Mouse (Mus musculus) heart, embryonic 15.5 days (tissue): ENCODE results near the gene Prss16. TPM values are rescaled to one million over a fixed set of nuclear protein-coding genes. Genes with fewer than 3 reads are reported as not detected.

Experiments used
- ATAC-seq: fragments of 200-750 bp; cut with Nextera tagmentation; replicated peaks from 2 replicates; pipeline ENCODE4 v1.8.0; 2017; ENCODE audit warnings: low read depth, moderate TSS enrichment; ENCODE audit not compliant: insufficient number of reproducible peaks, insufficient read depth, low FRiP score
- H3K27ac ChIP-seq: fragments of 300-500 bp; sonication (generic); 2 replicates; pipeline ENCODE4 v1.5.1; 2015; ENCODE audit warnings: mild to moderate bottlenecking, inconsistent platforms
- H3K27me3 ChIP-seq: fragments of 300-500 bp; sonication (generic); 2 replicates; pipeline ENCODE4 v1.6.1; 2015; ENCODE audit warnings: inconsistent platforms
- H3K36me3 ChIP-seq: fragments of 300-500 bp; sonication (generic); 2 replicates; pipeline ENCODE4 v1.6.1; 2015; ENCODE audit warnings: mild to moderate bottlenecking, inconsistent platforms
- H3K4me1 ChIP-seq: fragments of 300-500 bp; sonication (generic); replicated peaks from 2 replicates; pipeline ENCODE4 v1.6.1; 2015; ENCODE audit warnings: inconsistent platforms
- H3K4me2 ChIP-seq: fragments of 300-500 bp; sonication (generic); 2 replicates; pipeline ENCODE4 v1.6.1; 2015; ENCODE audit warnings: inconsistent platforms, mild to moderate bottlenecking, moderate library complexity
- H3K4me3 ChIP-seq: fragments of 300-500 bp; sonication (generic); 2 replicates; pipeline ENCODE4 v1.5.1; 2015; ENCODE audit warnings: mild to moderate bottlenecking, inconsistent platforms
- H3K9ac ChIP-seq: fragments of 300-500 bp; sonication (generic); 2 replicates; pipeline ENCODE4 v1.6.1; 2015; ENCODE audit warnings: mild to moderate bottlenecking, inconsistent platforms
- H3K9me3 ChIP-seq: fragments of 300-500 bp; sonication (generic); replicated peaks from 2 replicates; pipeline ENCODE4 v1.6.1; 2016; ENCODE audit warnings: inconsistent platforms
- WGBS: fragments of 180-500 bp; shearing (Covaris S2); methylation state at CpG from one replicate; pipeline ENCODE4 v1.1.7; 2015; ENCODE audit warnings: mixed read lengths; 5-methylcytosine and 5-hydroxymethylcytosine counted together
- polyA plus RNA-seq: library from polyadenylated mRNA; unstranded; fragments of >200 nt; fragmentation: Nextera tagmentation; extraction: Ambion mirVana; gene quantifications from 2 replicates; pipeline ENCODE4 v1.2.1, GENCODE M21; 2015

Gene Prss16
- polyA plus RNA-seq, 1 experiment from 2014 or later: 9.5 TPM

GRCm38 (mm10) chr13:22001823-22002222 is 7.7 kb downstream of the Prss16 start:
- no peaks in the 10 kb centered on the region for H3K36me3 ChIP-seq
- WGBS: 21% methylated on average over 5 of the region's 5 CpGs
- no peak for ATAC-seq
- H3K27ac ChIP-seq: no peak overlapping the region
- no peak overlapping the region for H3K4me2 ChIP-seq
- H3K9me3 ChIP-seq: no peaks in the 10 kb centered on the region
- peaks cover 22% of the 10 kb centered on the region for H3K4me1 ChIP-seq
- no peak overlapping the region for H3K9ac ChIP-seq
- peaks cover 99% of the 10 kb centered on the region for H3K27me3 ChIP-seq
- H3K4me3 ChIP-seq: no peak overlapping the region

DNA sequence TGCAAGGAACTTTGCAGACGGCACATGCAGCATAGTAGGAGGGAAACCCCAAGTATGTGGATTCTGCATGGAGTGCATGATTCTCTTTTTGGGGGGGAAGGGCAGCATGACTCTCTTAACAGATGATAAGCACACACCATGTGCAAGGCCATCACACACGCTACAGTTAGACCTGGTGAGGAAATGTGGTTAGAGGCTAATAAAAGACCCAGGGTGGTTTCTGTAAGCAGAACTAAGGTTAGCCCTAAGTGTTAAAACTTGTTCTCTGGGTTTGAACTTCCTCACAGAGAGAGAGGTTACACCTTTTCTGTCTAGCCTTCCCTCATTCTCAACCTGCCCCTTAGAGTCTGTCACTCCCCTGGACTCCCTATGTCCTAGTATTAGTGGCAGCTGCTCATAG is 8.2 kb downstream of the Prss16 start:
- 53% methylated on average over 2 of the region's 2 CpGs for WGBS
- ATAC-seq: no peak
- Histone ChIP-seq H3K4me1 (peaks cover 18% of the 10 kb centered on the region), H3K27ac (no peak overlapping the region), H3K36me3 (no peaks in the 10 kb centered on the region), H3K4me3 (no peak overlapping the region), H3K27me3 (peaks cover 98% of the 10 kb centered on the region), H3K4me2 (no peak overlapping the region), H3K9me3 (no peaks in the 10 kb centered on the region), H3K9ac (no peak overlapping the region)

DNA sequence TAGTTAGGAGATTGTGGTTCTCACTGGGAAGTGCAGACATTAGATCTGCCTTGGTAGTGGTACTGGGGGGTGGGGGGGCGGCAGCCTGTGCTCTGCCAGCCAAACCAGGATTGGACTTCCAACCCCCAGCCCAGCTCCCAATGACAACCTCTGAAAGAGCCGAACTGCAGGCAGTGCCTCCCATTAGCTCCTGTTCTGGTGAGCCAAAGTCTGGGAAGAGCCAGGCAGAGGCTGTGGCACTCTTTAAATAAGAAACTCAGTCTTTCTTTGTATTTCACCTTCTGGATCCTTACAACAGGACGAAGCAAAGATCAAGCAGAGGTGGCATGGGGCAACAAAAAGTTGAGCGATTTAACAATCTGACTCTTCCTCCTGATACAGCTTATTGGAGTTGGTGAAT is 10.4 kb downstream of the Prss16 start:
- H3K27ac ChIP-seq: no peak overlapping the region
- ATAC-seq: no peak
- H3K36me3 ChIP-seq: no peaks in the 10 kb centered on the region
- H3K27me3 ChIP-seq: peaks cover 85% of the 10 kb centered on the region
- H3K4me3 ChIP-seq: no peak overlapping the region
- 41% methylated on average over 4 of the region's 4 CpGs for WGBS
- peaks cover 19% of the 10 kb centered on the region for H3K4me1 ChIP-seq
- H3K9me3 ChIP-seq: no peaks in the 10 kb centered on the region
- no peak overlapping the region for H3K9ac ChIP-seq
- no peak overlapping the region for H3K4me2 ChIP-seq

DNA sequence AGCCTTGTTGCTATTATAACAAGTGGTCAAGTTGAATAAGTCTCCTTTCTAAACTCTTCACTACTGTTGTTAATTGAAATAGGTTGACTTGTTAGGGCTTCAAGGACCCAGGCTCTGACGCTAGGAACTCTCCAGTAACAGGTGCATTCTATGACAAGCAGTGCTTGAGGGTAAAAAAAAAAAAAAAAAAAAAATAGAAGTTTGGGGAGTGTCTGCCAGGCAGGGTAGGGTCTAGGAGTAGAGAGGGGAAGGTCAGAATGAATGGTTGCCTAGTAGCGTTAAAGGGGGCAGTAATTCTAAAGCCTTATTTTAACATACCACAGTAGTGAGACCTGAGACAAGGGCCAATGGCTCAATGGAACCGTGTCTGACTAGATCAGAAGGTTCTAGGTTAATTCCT is 11.1 kb downstream of the Prss16 start:
- Histone ChIP-seq H3K27me3 (peaks cover 81% of the 10 kb centered on the region), H3K9me3 (no peaks in the 10 kb centered on the region), H3K9ac (no peak overlapping the region), H3K27ac (no peak overlapping the region), H3K4me1 (peaks cover 19% of the 10 kb centered on the region), H3K4me3 (no peak overlapping the region), H3K4me2 (no peak overlapping the region), H3K36me3 (no peaks in the 10 kb centered on the region)
- ATAC-seq: no peak
- 42% methylated on average over 3 of the region's 3 CpGs for WGBS

DNA sequence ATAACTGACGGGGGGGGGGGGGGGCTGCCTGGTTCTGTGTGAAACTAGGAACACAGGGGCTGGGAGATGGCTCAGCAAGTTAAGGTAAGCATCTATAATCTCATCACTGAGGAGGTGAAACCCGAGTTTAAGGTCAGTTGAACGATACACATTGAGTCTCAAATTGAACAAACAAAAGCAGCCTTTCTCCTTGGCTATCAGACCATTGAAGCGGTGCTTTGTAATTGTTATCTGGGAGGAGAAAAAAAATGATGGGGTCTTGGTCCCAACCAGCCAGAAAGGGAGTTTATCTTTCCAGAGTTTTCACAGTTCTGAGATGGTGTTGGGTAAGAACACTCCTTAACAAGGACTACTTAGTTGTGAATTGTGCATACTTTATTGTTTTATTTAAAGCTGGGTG is 11.7 kb downstream of the Prss16 start:
- H3K4me3 ChIP-seq: peak overlapping the region; percentile 35; the same call in 1 of the 2 replicates
- no peaks in the 10 kb centered on the region for H3K9me3 ChIP-seq
- no peaks in the 10 kb centered on the region for H3K36me3 ChIP-seq
- H3K27me3 ChIP-seq: peaks cover 78% of the 10 kb centered on the region
- 12% methylated on average over 4 of the region's 4 CpGs for WGBS
- peaks cover 19% of the 10 kb centered on the region for H3K4me1 ChIP-seq
- no peak overlapping the region for H3K9ac ChIP-seq
- peak overlapping the region; percentile 62; the same call in 1 of the 2 replicates for H3K4me2 ChIP-seq
- ATAC-seq: no peak
- H3K27ac ChIP-seq: no peak overlapping the region

DNA sequence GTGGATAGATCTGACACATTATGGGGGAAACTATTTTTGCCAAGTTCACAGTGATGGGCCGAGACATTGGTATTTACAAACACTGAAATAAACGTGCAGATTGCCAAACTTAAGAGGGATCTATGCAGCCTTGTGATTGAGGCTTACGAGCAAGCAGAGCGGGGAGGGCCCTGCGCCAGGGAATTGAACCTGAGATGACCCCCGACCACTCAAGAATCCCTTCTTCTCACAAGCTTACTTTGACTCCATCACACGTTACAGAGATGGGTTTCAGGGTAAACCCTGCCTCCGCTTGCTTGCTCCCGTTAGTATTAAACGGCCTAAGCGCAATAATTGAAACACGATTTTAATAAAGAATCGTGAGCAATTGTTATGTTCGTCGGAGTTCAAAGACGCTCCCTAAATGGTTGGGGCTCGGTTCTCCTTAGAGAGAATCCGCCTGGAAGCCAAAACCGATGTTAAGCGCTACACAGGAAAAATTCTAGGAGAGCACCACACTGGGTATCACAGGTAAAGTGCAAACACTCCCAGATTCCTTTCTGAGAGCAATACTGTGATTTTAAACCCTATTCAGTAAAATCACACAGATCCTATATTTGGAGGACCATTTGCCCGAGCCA is 12.2 kb downstream of the Prss16 start:
- H3K9me3 ChIP-seq: no peaks in the 10 kb centered on the region
- peaks cover 19% of the 10 kb centered on the region for H3K4me1 ChIP-seq
- H3K4me3 ChIP-seq: peak overlapping the region; percentile 35
- no peak overlapping the region for H3K9ac ChIP-seq
- ATAC-seq: no peak
- peak overlapping the region; percentile 62 for H3K4me2 ChIP-seq
- no peak overlapping the region for H3K27ac ChIP-seq
- peaks cover 75% of the 10 kb centered on the region for H3K27me3 ChIP-seq
- WGBS: 4% methylated on average over 21 of the region's 21 CpGs
- H3K36me3 ChIP-seq: no peaks in the 10 kb centered on the region

GRCm38 (mm10) chr13:21996840-21997185 is 12.7 kb downstream of the Prss16 start:
- Histone ChIP-seq H3K4me1 (peaks cover 19% of the 10 kb centered on the region), H3K9me3 (no peaks in the 10 kb centered on the region), H3K4me2 (peak overlapping the region; percentile 62), H3K9ac (no peak overlapping the region), H3K27me3 (peaks cover 70% of the 10 kb centered on the region), H3K4me3 (peak overlapping the region; percentile 35), H3K36me3 (no peaks in the 10 kb centered on the region), H3K27ac (no peak overlapping the region)
- ATAC-seq: no peak
- WGBS: 2% methylated on average over 13 of the region's 13 CpGs

GRCm38 (mm10) chr13:21996101-21996839 is 13.3 kb downstream of the Prss16 start:
- WGBS: 3% methylated on average over 12 of the region's 12 CpGs
- no peak overlapping the region for H3K27ac ChIP-seq
- H3K27me3 ChIP-seq: peaks cover 65% of the 10 kb centered on the region
- no peak for ATAC-seq
- H3K4me1 ChIP-seq: peaks cover 19% of the 10 kb centered on the region
- no peaks in the 10 kb centered on the region for H3K9me3 ChIP-seq
- H3K4me2 ChIP-seq: peak overlapping the region; percentile 62
- H3K4me3 ChIP-seq: peak overlapping the region; percentile 50
- H3K36me3 ChIP-seq: no peaks in the 10 kb centered on the region
- no peak overlapping the region for H3K9ac ChIP-seq

DNA sequence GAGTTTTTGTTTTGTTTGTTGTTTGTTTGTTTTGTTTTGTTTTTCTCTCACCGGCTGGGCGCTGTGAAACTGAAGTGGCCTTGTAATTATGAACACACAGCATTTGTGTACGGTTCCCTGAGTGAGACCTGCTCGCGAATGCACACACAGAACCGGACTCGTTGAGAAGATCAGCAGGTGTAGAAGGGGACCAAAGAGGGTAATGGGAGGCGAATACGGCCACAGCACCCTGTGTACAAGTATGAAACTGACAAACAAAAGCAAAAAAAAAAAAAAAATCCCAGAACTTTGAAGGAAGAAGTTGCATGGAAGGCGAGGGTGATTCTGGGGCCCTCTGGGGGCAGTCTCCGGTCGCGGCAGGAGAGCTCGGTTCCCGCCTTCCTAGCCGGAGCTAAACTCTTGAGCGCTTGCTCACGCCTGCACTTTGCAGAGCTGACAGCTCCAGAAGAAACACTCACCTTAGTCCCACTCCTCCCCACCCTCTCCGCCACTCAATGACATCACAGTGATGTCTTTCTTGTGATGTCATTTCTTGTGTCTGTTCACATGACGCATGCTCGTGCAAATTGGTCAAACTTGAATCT is 14.1 kb downstream of the Prss16 start:
- WGBS: under 1% methylated on average over 21 of the region's 21 CpGs
- peaks cover 57% of the 10 kb centered on the region for H3K27me3 ChIP-seq
- H3K9ac ChIP-seq: peak overlapping the region; percentile 34; the same call in 1 of the 2 replicates
- ATAC-seq: 0 out of 2 replicates have a peak, but pooled peaks have one; percentile 31
- peak overlapping the region; percentile 50 for H3K4me3 ChIP-seq
- peak overlapping the region; percentile 62 for H3K4me2 ChIP-seq
- peaks cover 19% of the 10 kb centered on the region for H3K4me1 ChIP-seq
- no peaks in the 10 kb centered on the region for H3K9me3 ChIP-seq
- H3K27ac ChIP-seq: no peak overlapping the region
- no peaks in the 10 kb centered on the region for H3K36me3 ChIP-seq

- peaks cover 52% of the 10 kb centered on the region for H3K27me3 ChIP-seq
- no peaks in the 10 kb centered on the region for H3K9me3 ChIP-seq
- H3K4me3 ChIP-seq: peak overlapping the region; percentile 50
- H3K9ac ChIP-seq: no peak overlapping the region
- no peaks in the 10 kb centered on the region for H3K36me3 ChIP-seq
- H3K4me2 ChIP-seq: peak overlapping the region; percentile 62
- H3K27ac ChIP-seq: no peak overlapping the region
- no peak for ATAC-seq
- 5% methylated on average over 8 of the region's 8 CpGs for WGBS
- H3K4me1 ChIP-seq: peaks cover 19% of the 10 kb centered on the region
Observed at GRCm38 (mm10) chr13:21994896-21995295, 14.6 kb downstream of the Prss16 start.

- ATAC-seq: no peak
Observed at GRCm38 (mm10) chr13:21993957-21994738, 15.4 kb downstream of the Prss16 start.

More at GRCm38 (mm10) chr13:21993957-21994738, 15.4 kb downstream of the Prss16 start:
- Histone ChIP-seq H3K27ac (no peak overlapping the region), H3K4me1 (peaks cover 19% of the 10 kb centered on the region), H3K36me3 (no peaks in the 10 kb centered on the region), H3K4me2 (peak overlapping the region; percentile 62), H3K9ac (no peak overlapping the region), H3K9me3 (no peaks in the 10 kb centered on the region), H3K4me3 (no peak overlapping the region), H3K27me3 (peaks cover 44% of the 10 kb centered on the region)
- 4% methylated on average over 22 of the region's 22 CpGs for WGBS
